ENCODE assay signal across 9 mouse cellular contexts in the genomic region with DNA sequence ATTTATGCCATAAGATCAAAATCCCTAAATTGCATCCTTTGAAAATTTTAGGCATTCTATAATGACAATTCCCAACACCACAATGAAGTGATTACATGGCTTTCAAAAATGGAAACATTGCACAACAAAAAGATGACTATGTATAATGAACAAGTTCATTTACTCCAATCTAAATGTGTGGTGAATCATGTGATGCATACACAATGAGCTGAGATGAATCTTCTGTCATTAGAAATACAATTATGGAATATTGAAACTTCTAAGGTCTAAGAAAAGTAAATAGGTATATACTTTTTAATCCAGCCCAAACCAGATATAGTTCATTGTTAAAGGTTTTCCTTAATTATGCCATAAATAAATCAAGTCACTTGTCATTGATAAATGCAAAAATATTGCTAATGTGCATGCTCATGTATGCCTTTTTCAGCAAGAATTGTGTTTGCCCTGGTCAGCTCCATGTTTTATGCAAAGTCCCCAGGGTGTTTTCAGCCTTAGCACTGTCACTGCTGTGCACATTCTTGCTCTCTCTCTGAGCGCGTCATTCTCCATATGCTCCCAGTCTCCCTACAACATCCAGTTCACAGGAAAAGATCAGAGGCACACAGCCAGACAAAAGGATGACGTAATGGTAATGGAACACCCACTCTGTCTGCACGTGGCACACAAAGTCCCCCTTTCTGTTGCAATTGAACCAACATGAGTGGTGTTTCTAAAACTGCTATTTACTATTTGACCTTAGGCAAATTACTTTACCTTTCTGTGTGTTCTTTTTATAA.
DNase-seq lines count a peak whose midpoint lies in the region; ATAC-seq and TF ChIP-seq lines count a peak whose summit lies in the region.
"Had no signal": no experiment of that assay in that cellular context is flagged by ENCODE, and none has a peak within 500 bp of the region (broad histone marks: within the 10 kb centered on the region; RNA-seq: fewer than 3 reads in every experiment).

No protein-coding gene starts in this region.

- H3K27ac ChIP-seq in intestine, embryonic 14.5 days (ENCODE audit: low read depth) = no peak overlapping the region
- no peak overlapping the region for H3K27ac ChIP-seq in intestine, postnatal 0 days (ENCODE audit: low read depth, low read length)
- H3K27ac ChIP-seq in embryonic facial prominence, embryonic 11.5 days (replicated peaks; ENCODE audit: low read depth, low read length) = no peak overlapping the region
- 0 out of 2 replicates have a peak overlapping the region, but pooled peaks have one; percentile 11 for H3K27ac ChIP-seq in hindbrain, postnatal 0 days
- H3K27ac ChIP-seq in liver, embryonic 12.5 days = no peak overlapping the region

- H3K4me3 ChIP-seq in intestine, embryonic 14.5 days (ENCODE audit: low read depth, low read length) = no peak overlapping the region
- H3K4me3 ChIP-seq in intestine, postnatal 0 days (ENCODE audit: low read depth, low read length) = no peak overlapping the region
- H3K4me3 ChIP-seq in embryonic facial prominence, embryonic 11.5 days (ENCODE audit: low read depth, low read length) = no peak overlapping the region
- H3K4me3 ChIP-seq in hindbrain, postnatal 0 days (ENCODE audit: low read length) = no peak overlapping the region
- no peak overlapping the region for H3K4me3 ChIP-seq in liver, embryonic 12.5 days

- no peak for DNase-seq in intestine, embryonic 14.5 days (ENCODE audit: low spot score)
- peak; percentile 49 for DNase-seq in embryonic facial prominence, embryonic 11.5 days (ENCODE audit: low spot score)
- peak; percentile 69 for DNase-seq in hindbrain, postnatal 0 days (ENCODE audit: low spot score)
- peak; percentile 2 for DNase-seq in lung, postnatal 25 days (ENCODE audit: low spot score)
- peak; percentile 45 for DNase-seq in telencephalon, adult 2 months (ENCODE audit: low read depth, low spot score)
- DNase-seq in gastrocnemius, postnatal 4 days (ENCODE audit: low spot score in 2 of 2) = no peak

- no peak for TF ChIP-seq CTCF in intestine, postnatal 0 days (IDR thresholded peaks at IDR 0.05; ENCODE audit: low read depth)
- TF ChIP-seq CTCF in hindbrain, postnatal 0 days (IDR thresholded peaks at IDR 0.05; ENCODE audit: low read depth) = no peak

- no peak overlapping the region for H3K9ac ChIP-seq in intestine, embryonic 14.5 days (ENCODE audit: low read length)
- H3K9ac ChIP-seq in intestine, postnatal 0 days (ENCODE audit: low read depth, low read length) = no peak overlapping the region
- no peak overlapping the region for H3K9ac ChIP-seq in embryonic facial prominence, embryonic 11.5 days (replicated peaks; ENCODE audit: low read length)
- no peak overlapping the region for H3K9ac ChIP-seq in hindbrain, postnatal 0 days (replicated peaks; ENCODE audit: low read length)
- H3K9ac ChIP-seq in liver, embryonic 12.5 days = no peak overlapping the region

- WGBS in intestine, embryonic 14.5 days = 41% methylated on average over 4 of the region's 4 CpGs
- WGBS in intestine, postnatal 0 days = 44% methylated on average over 4 of the region's 4 CpGs
- 7% methylated on average over 4 of the region's 4 CpGs for WGBS in embryonic facial prominence, embryonic 11.5 days
- 4% methylated on average over 4 of the region's 4 CpGs for WGBS in hindbrain, postnatal 0 days
- 41% methylated on average over 4 of the region's 4 CpGs for WGBS in liver, embryonic 12.5 days (ENCODE audit: insufficient replicate concordance)

- H3K27me3 ChIP-seq in intestine, embryonic 14.5 days (replicated peaks; ENCODE audit: control insufficient read depth, insufficient read depth, low read length) = no peaks in the 10 kb centered on the region
- no peaks in the 10 kb centered on the region for H3K27me3 ChIP-seq in intestine, postnatal 0 days (replicated peaks; ENCODE audit: control insufficient read depth, insufficient read depth, low read length)
- H3K27me3 ChIP-seq in embryonic facial prominence, embryonic 11.5 days (ENCODE audit: control insufficient read depth, insufficient read depth, low read length) = no peaks in the 10 kb centered on the region
- no peaks in the 10 kb centered on the region for H3K27me3 ChIP-seq in hindbrain, postnatal 0 days (ENCODE audit: insufficient read depth, low read length)
- no peaks in the 10 kb centered on the region for H3K27me3 ChIP-seq in liver, embryonic 12.5 days (replicated peaks)
- H3K27me3 ChIP-seq: CH12.LX had no signal

- 0 out of 2 replicates have a peak, but pooled peaks have one; percentile 47 for ATAC-seq in intestine, embryonic 14.5 days (replicated peaks; ENCODE audit: low FRiP score, low TSS enrichment, low read depth)
- ATAC-seq in intestine, postnatal 0 days = no peak
- ATAC-seq in embryonic facial prominence, embryonic 11.5 days (replicated peaks; ENCODE audit: insufficient number of reproducible peaks, low FRiP score, low TSS enrichment, low read depth) = peak; percentile 90
- peak; percentile 91 for ATAC-seq in hindbrain, postnatal 0 days
- no peak for ATAC-seq in liver, embryonic 12.5 days

- H3K9me3 ChIP-seq in intestine, embryonic 14.5 days (ENCODE audit: control insufficient read depth, low read length) = no peaks in the 10 kb centered on the region
- H3K9me3 ChIP-seq in intestine, postnatal 0 days (ENCODE audit: control insufficient read depth) = no peaks in the 10 kb centered on the region
- H3K9me3 ChIP-seq in embryonic facial prominence, embryonic 11.5 days (replicated peaks; ENCODE audit: control insufficient read depth, low read length) = no peaks in the 10 kb centered on the region
- no peaks in the 10 kb centered on the region for H3K9me3 ChIP-seq in hindbrain, postnatal 0 days (ENCODE audit: low read length)
- no peaks in the 10 kb centered on the region for H3K9me3 ChIP-seq in liver, embryonic 12.5 days (replicated peaks)

- H3K4me2 ChIP-seq in intestine, embryonic 14.5 days (ENCODE audit: low read length) = no peak overlapping the region
- no peak overlapping the region for H3K4me2 ChIP-seq in intestine, postnatal 0 days (replicated peaks; ENCODE audit: low read depth)
- H3K4me2 ChIP-seq in embryonic facial prominence, embryonic 11.5 days (ENCODE audit: low read depth, low read length) = no peak overlapping the region
- H3K4me2 ChIP-seq in hindbrain, postnatal 0 days (ENCODE audit: low read depth, low read length) = no peak overlapping the region
- H3K4me2 ChIP-seq in liver, embryonic 12.5 days = no peak overlapping the region

- no peaks in the 10 kb centered on the region for H3K36me3 ChIP-seq in intestine, embryonic 14.5 days (ENCODE audit: control insufficient read depth, insufficient read depth, low read length)
- no peaks in the 10 kb centered on the region for H3K36me3 ChIP-seq in intestine, postnatal 0 days (ENCODE audit: control insufficient read depth, insufficient read depth)
- no peaks in the 10 kb centered on the region for H3K36me3 ChIP-seq in embryonic facial prominence, embryonic 11.5 days (replicated peaks; ENCODE audit: control insufficient read depth, insufficient read depth, low read depth, low read length)
- H3K36me3 ChIP-seq in hindbrain, postnatal 0 days (ENCODE audit: insufficient read depth, low read length) = no peaks in the 10 kb centered on the region
- no peaks in the 10 kb centered on the region for H3K36me3 ChIP-seq in liver, embryonic 12.5 days

- H3K4me1 ChIP-seq in intestine, embryonic 14.5 days (replicated peaks; ENCODE audit: control insufficient read depth, insufficient read depth, low read length) = no peaks in the 10 kb centered on the region
- no peaks in the 10 kb centered on the region for H3K4me1 ChIP-seq in intestine, postnatal 0 days (replicated peaks; ENCODE audit: control insufficient read depth, insufficient read depth, low read length)
- no peaks in the 10 kb centered on the region for H3K4me1 ChIP-seq in embryonic facial prominence, embryonic 11.5 days (ENCODE audit: control insufficient read depth, insufficient read depth, low read length)
- no peaks in the 10 kb centered on the region for H3K4me1 ChIP-seq in hindbrain, postnatal 0 days (ENCODE audit: insufficient read depth, low read length)
- H3K4me1 ChIP-seq in liver, embryonic 12.5 days = no peaks in the 10 kb centered on the region

Comparison
In these comparisons a context has a peak if more than half of its experiments do, and no peak if none do; other contexts are left out.
1. ATAC-seq: peak in intestine, embryonic 14.5 days (single experiment), embryonic facial prominence, embryonic 11.5 days (single experiment) and hindbrain, postnatal 0 days (single experiment); none in intestine, postnatal 0 days (single experiment) and liver, embryonic 12.5 days (single experiment).
2. DNase-seq: peak in embryonic facial prominence, embryonic 11.5 days (single experiment), hindbrain, postnatal 0 days (single experiment), lung, postnatal 25 days (single experiment) and telencephalon, adult 2 months (single experiment); none in intestine, embryonic 14.5 days (single experiment) and gastrocnemius, postnatal 4 days (0 of 2).